Mouse (Mus musculus): ENCODE measurements around the gene Helq.

The Helq gene

GRCm38 (mm10) chr5:100798165-100798860 is at the start of gene Helq, which contains the start of gene Mrps18c:
TSS of gene Helq (minus strand) at chr5:100798598.
TSS of gene Mrps18c (plus strand) at chr5:100798627.
- DNase-seq: peak; percentile 99

- DNase-seq: no peak
Observed at GRCm38 (mm10) chr5:100847143-100847542, 48.7 kb upstream of the Helq start.

- no peak for DNase-seq
Observed at GRCm38 (mm10) chr5:100846599-100846920, 48.2 kb upstream of the Helq start.

GRCm38 (mm10) chr5:100845848-100846598 is 47.6 kb upstream of the Helq start:
- DNase-seq: peak; percentile 98

GRCm38 (mm10) chr5:100845485-100845847 is 47.1 kb upstream of the Helq start, which contains the start of gene Gpat3:
TSS of gene Gpat3 (plus strand) at chr5:100845713.
- peak; percentile 95 for DNase-seq

- no peak for DNase-seq
Observed at GRCm38 (mm10) chr5:100844485-100844884, 46.1 kb upstream of the Helq start.

GRCm38 (mm10) chr5:100837907-100838306 is 39.5 kb upstream of the Helq start:
- peak; percentile 98 for DNase-seq

GRCm38 (mm10) chr5:100835862-100836538 is 37.6 kb upstream of the Helq start:
- DNase-seq: peak; percentile 85

GRCm38 (mm10) chr5:100833841-100834240 is 35.4 kb upstream of the Helq start:
- DNase-seq: peak; percentile 66

GRCm38 (mm10) chr5:100832680-100833079 is 34.3 kb upstream of the Helq start:
- peak; percentile 45 for DNase-seq

- DNase-seq: peak; percentile 54
Observed at GRCm38 (mm10) chr5:100828701-100829100, 30.3 kb upstream of the Helq start.

- peak; percentile 41 for DNase-seq
Observed at GRCm38 (mm10) chr5:100826531-100826930, 28.1 kb upstream of the Helq start.

- peak; percentile 18 for DNase-seq
Observed at GRCm38 (mm10) chr5:100825975-100826374, 27.6 kb upstream of the Helq start.

- peak; percentile 64 for DNase-seq
Observed at GRCm38 (mm10) chr5:100822826-100823225, 24.4 kb upstream of the Helq start.

- peak; percentile 71 for DNase-seq
Observed at GRCm38 (mm10) chr5:100821375-100821774, 23.0 kb upstream of the Helq start.

- peak; percentile 98 for DNase-seq
Observed at GRCm38 (mm10) chr5:100820483-100821184, 22.2 kb upstream of the Helq start, which contains the start of gene Abraxas1. TSS of gene Abraxas1 (minus strand) at chr5:100820965.

GRCm38 (mm10) chr5:100819568-100820480 is 21.4 kb upstream of the Helq start:
- DNase-seq: peak; percentile 73

GRCm38 (mm10) chr5:100818341-100818740 is 19.9 kb upstream of the Helq start:
- DNase-seq: no peak

GRCm38 (mm10) chr5:100794084-100794483 is 4.3 kb downstream of the Helq start:
- DNase-seq: no peak

GRCm38 (mm10) chr5:100792261-100792660 is 6.1 kb downstream of the Helq start:
- DNase-seq: no peak

GRCm38 (mm10) chr5:100787527-100787926 is 10.9 kb downstream of the Helq start:
- DNase-seq: peak; percentile 74

GRCm38 (mm10) chr5:100779002-100779401 is 19.4 kb downstream of the Helq start:
- DNase-seq: no peak

Measured in heart, adult 11 months (tissue).